In genomic region chr7:3570580-3570979, GRCm38 (mm10) we compare ENCODE assay signal across 9 mouse cellular contexts. TPM values are rescaled to one million over a fixed set of nuclear protein-coding genes. Genes with fewer than 3 reads are reported as not detected.
"Had no signal": no experiment of that assay in that cellular context is flagged by ENCODE, and none has a peak within 500 bp of the region (broad histone marks: within the 10 kb centered on the region; RNA-seq: fewer than 3 reads in every experiment).

No protein-coding gene starts in this region.

RNA-seq across cellular contexts. Expression of gene Oscar, which starts 45.4 kb away (rescaled TPM):
- total RNA-seq: gastrocnemius, adult 18-20 months; gastrocnemius, adult 8-10 months; gastrocnemius, postnatal 36 days; liver, adult 2 months had no signal
- polyA plus RNA-seq: heart, embryonic 13.5 days; heart, embryonic 15.5 days; intestine, embryonic 16.5 days; kidney, embryonic 15.5 days; liver, adult 2 months; liver, embryonic 16.5 days had no signal
